Mouse (Mus musculus) left cerebral cortex, adult 2 months (tissue): ENCODE results near the gene Tulp4. TPM values are rescaled to one million over a fixed set of nuclear protein-coding genes. Genes with fewer than 3 reads are reported as not detected.

Source experiments
- DNase-seq, 2 experiments: peaks; one replicate each; pipeline ENCODE4 v3.0.0; 2021 to 2022; ENCODE audit warnings: low spot score in 2 of 2, mixed read lengths in 1 of 2; ENCODE audit errors: extremely low spot score in 1 of 2
- H3K27ac ChIP-seq: fragments of 200-600 bp; 2 replicates; pipeline ENCODE4 v1.8.1; 2022
- H3K4me3 ChIP-seq: fragments of 200-600 bp; 2 replicates; pipeline ENCODE4 v1.8.1; 2022
- CTCF ChIP-seq: fragments of 200-600 bp; IDR thresholded peaks from 2 replicates; pipeline ENCODE4 v1.8.1; 2022; ENCODE audit warnings: antibody characterized with exemption, mild to moderate bottlenecking, moderate library complexity
- intact Hi-C: fragments of 180-260 bp; cut with DNase I; formaldehyde crosslinking; loops from one replicate; pipeline ENCODE4 v1.15.1; 2025
- long read RNA-seq, 2 experiments: library from polyadenylated mRNA; stranded (forward); transcript quantifications; one replicate each; pipeline ENCODE4 v2.0.0; 2021; ENCODE audit warnings: borderline mapping rate in 2 of 2
- total RNA-seq, 2 experiments: library from RNA; stranded (reverse); gene quantifications; 2 replicates each; pipeline ENCODE4 v1.2.3; 2021

Gene Tulp4
- total RNA-seq: 100 to 1,000 TPM; 342 to 345 TPM
- long read RNA-seq, experiment 1, full-length matches to known transcripts: 3 of 57 reads
- long read RNA-seq, experiment 1, partial matches to known transcripts: 31 of 57 reads
- long read RNA-seq, experiment 1, other reads (novel, unspliced or antisense): 23 of 57 reads
- long read RNA-seq, experiment 2, full-length matches to known transcripts: 2 of 36 reads
- long read RNA-seq, experiment 2, partial matches to known transcripts: 21 of 36 reads
- long read RNA-seq, experiment 2, other reads (novel, unspliced or antisense): 13 of 36 reads

GRCm38 (mm10) chr17:6106361-6107014, at the start of gene Tulp4:
TSS of gene Tulp4 (plus strand) at chr17:6106437.
- DNase-seq: peak; percentile 75 to 84
- TF ChIP-seq CTCF: no peak
- H3K4me3 ChIP-seq: peak within 1 kb of the TSS; percentile 88
- intact Hi-C loops: loop anchor here (5.0 kb wide), 3 partner anchors 66 to 101 kb away; no protein-coding TSS in a partner anchor
- H3K27ac ChIP-seq: peak within 1 kb of the TSS; percentile 95

GRCm38 (mm10) chr17:6062793-6063192, 43.4 kb upstream of the Tulp4 start:
- DNase-seq: no peak
- no peak for TF ChIP-seq CTCF

DNA sequence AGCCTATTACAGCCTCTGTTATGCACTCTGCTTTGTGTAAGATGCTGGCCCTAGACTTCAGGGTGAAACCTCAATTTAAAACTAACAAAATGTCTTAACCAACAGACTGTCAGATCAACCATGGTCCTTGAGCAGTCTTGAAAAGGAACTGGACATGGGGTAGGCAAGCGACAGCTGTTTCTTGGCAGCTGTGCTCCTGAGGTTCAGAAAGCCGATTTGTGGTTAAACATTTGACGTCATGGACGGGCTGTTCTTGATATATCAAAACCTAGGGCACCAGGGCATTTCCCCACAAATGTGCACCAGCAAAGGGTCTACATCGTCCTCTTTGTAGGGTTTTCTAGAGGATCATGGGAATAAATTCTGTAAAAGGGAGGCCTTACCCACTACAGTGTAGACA, 42.7 kb upstream of the Tulp4 start:
- Histone ChIP-seq H3K4me3 (no peak overlapping the region), H3K27ac (no peak overlapping the region)
- intact Hi-C loops: no loop called here
- no peak for TF ChIP-seq CTCF
- DNase-seq: no peak

More at GRCm38 (mm10) chr17:6062793-6063192, 43.4 kb upstream of the Tulp4 start:
- intact Hi-C loops: no loop called here
- Histone ChIP-seq H3K4me3 (no peak overlapping the region), H3K27ac (no peak overlapping the region)

DNA sequence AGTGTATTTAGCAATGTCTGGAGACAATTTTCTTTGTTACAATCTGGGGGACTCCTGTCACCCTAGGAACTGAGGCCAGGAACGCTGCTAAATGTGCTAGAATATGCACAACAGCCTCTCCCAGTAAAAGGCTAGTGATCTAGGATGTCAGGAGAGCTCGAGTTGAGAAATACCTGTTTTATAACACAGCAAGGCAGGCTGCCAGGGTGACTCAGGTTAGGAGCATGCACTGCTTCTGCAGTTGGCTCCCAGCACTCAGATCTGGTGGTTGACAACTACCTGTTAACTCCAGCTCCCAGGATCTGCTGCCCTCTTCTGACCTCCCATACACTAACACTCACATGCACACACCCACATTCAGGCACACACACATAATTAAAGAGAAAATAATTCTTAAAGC, 40.2 kb upstream of the Tulp4 start:
- H3K4me3 ChIP-seq: no peak overlapping the region
- DNase-seq: no peak
- no peak for TF ChIP-seq CTCF
- H3K27ac ChIP-seq: no peak overlapping the region
- intact Hi-C loops: no loop called here

- DNase-seq: no peak
- no peak overlapping the region for H3K27ac ChIP-seq
- no peak overlapping the region for H3K4me3 ChIP-seq
- TF ChIP-seq CTCF: no peak
- intact Hi-C loops: no loop called here
These were observed 38.6 kb upstream of the Tulp4 start for GRCm38 (mm10) chr17:6067613-6068012.

GRCm38 (mm10) chr17:6069866-6070265, 36.4 kb upstream of the Tulp4 start:
- no peak for DNase-seq
- TF ChIP-seq CTCF: no peak
- Histone ChIP-seq H3K4me3 (no peak overlapping the region), H3K27ac (no peak overlapping the region)
- intact Hi-C loops: no loop called here

DNA sequence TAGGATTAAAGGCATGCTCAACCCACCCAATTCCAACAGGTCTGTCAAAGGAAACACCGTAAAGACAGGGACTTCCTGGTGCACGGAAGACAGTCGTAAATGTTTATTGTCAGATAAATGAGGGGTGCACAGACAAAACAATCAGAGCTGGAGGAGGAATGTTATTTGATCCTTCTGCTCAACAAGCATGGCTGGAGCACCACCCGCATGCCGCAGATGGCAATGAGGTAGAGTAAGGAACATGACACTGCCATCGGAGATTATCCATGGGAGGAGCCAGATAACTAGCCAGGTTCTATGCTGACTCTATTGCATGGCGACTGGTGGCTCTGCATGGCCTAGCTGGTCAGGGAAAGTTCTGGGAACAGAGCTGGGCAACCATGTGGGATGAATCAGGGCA, 32.8 kb upstream of the Tulp4 start:
- H3K27ac ChIP-seq: no peak overlapping the region
- no peak for DNase-seq
- TF ChIP-seq CTCF: no peak
- intact Hi-C loops: no loop called here
- no peak overlapping the region for H3K4me3 ChIP-seq

DNA sequence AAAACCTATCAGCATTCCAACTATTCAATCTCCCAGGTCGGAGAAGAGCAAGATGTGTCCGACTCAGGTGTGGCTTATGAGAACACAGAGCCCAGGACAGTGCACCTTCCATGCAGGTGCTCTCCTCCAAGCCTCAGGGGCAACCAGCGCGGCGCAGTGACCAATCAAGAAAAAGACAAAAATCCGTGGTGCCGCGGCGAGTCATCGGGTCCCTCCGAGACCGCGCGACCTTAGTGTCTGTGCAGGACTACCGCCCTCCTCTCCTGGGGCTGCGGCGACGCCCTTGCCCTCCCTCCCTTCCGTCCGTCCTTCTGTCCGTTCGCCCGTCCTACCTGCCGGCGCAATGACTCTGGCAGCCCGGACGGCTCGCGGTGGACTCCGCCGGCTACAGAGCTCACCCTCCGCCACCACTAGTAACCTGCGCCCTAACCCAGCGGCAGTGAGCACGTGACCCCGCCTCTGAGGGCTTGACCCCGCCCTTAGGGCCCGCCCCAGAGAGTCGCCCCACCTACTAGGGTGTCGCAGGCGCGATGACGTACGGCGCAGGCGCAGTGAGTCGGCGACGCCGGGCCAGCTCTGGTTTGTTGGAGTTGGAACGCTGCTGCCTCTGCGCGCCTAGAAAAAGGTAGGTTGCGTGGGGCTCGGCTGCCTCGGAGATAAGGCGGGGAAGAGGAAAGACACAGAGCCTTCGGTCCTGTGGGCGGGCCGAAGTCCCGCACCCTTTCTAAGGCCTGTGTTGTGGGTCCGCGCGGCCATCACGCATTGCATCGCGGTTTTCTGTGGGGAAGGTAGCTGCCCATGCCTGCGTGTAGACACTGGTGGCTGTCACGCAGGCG, 26.7 kb upstream of the Tulp4 start, which contains the start of the genes Serac1 and Gtf2h5:
Gene Serac1 (minus strand): TSS at position 455 of the 836 bp plus-strand sequence.
Gene Gtf2h5 (plus strand): TSS at position 500 of the 836 bp plus-strand sequence.
- Histone ChIP-seq H3K27ac (peak within 1 kb of the TSS; percentile 83), H3K4me3 (peak within 1 kb of the TSS; percentile 99)
- no peak; the same call in 1 of the 2 replicates for TF ChIP-seq CTCF
- DNase-seq: peak; percentile 98 to 99
- intact Hi-C loops: no loop called here

DNA sequence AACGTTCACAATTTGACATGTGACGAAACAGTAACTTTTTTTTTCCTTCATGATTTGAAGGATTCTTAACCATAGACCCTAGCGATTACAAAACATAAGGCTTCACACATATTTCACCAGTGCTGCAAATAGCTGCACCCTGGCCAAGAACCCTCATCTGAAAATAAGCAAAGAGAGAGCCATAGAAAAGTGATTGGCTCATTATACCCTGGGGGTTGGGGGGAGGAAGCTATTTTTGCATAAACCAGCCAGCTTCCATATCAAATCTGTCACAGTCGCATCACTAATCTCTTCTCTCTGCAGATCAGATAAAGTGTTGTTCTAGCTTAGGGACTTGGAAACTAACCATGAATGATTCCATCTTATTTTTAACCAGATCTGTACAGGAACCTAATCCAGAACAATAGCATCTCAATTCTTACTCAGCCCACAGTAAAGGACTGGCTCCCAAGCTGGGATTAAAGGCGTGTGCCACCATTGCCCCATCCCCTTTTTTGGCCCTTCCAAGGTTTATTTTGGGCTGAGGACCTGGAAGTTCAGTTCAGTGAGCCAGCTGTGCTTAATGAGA, 22.8 kb upstream of the Tulp4 start:
- TF ChIP-seq CTCF: no peak
- DNase-seq: no peak
- H3K4me3 ChIP-seq: no peak overlapping the region
- intact Hi-C loops: no loop called here
- H3K27ac ChIP-seq: 0 out of 2 replicates have a peak overlapping the region, but pooled peaks have one; percentile 4

DNA sequence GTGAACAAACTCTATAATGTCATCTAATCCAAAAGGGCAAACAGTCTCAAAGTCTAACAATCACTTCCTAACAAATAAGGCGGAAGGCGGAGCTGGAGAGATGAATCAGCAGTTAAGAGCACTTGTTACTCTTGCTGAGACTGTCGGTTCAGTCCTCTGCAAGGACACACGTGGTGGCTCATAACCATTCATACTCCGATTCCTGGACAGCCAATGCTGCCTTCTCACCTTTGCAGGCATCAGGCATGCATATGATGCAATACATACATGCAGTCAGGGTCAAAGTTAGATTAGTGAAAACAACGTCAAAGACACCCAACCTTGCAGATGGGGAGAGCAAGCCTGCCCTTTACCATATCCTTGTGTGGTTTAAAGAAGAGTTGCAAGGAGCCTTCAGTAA, 14.6 kb upstream of the Tulp4 start:
- TF ChIP-seq CTCF: no peak
- H3K27ac ChIP-seq: no peak overlapping the region
- DNase-seq: no peak
- intact Hi-C loops: no loop called here
- no peak overlapping the region for H3K4me3 ChIP-seq

DNA sequence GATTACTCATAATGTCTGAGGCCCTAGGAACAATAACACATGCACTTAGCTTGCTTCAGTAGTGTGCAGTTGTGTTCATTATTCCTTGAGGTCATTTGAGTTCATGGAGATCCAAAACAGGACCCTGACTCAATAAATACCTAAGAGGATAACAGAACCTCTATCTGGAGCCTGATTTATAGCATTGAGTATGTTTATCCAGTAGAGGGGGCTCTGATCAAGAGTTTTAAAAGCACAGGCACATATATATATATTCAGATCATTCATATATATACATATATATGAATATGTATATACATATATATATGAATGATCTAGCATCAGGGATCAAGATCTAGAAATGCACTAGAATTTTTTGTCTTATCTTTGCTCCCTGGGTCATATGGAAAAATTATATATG, 10.7 kb upstream of the Tulp4 start:
- no peak for DNase-seq
- intact Hi-C loops: no loop called here
- Histone ChIP-seq H3K27ac (no peak overlapping the region), H3K4me3 (no peak overlapping the region)
- peak; percentile 53 for TF ChIP-seq CTCF
